Mouse (Mus musculus) MEL (cell line): ENCODE measurements around the gene Cyb5d1. TPM values are rescaled to one million over a fixed set of nuclear protein-coding genes. Genes with fewer than 3 reads are reported as not detected.

Experiments
- DNase-seq: peaks from one replicate; pipeline ENCODE4 v3.0.0; 2011; ENCODE audit warnings: low read depth, low spot score
- H3K27ac ChIP-seq: 2 replicates; pipeline ENCODE4 v1.5.1; 2012; ENCODE audit warnings: low read depth, mild to moderate bottlenecking, control low read depth, low read length, moderate library complexity; ENCODE audit not compliant: control insufficient read depth
- H3K27me3 ChIP-seq, 2 experiments: fragments of 150-350 bp in 1 of 2; sonication (generic) in 1 of 2; 2 replicates each; pipeline ENCODE4 v1.6.1; 2012; ENCODE audit warnings: low read length in 2 of 2, mild to moderate bottlenecking in 2 of 2, improper control_type of control experiment in 1 of 2, moderate library complexity in 1 of 2; ENCODE audit not compliant: insufficient read depth in 2 of 2, control insufficient read depth in 1 of 2
- H3K36me3 ChIP-seq, 2 experiments: 2 replicates each; pipeline ENCODE4 v1.6.1; 2012 to 2014; ENCODE audit warnings: low read length in 2 of 2, improper control_type of control experiment in 1 of 2, inconsistent platforms in 1 of 2, mild to moderate bottlenecking in 1 of 2; ENCODE audit not compliant: insufficient read depth in 2 of 2, control insufficient read depth in 1 of 2
- H3K4me1 ChIP-seq, 2 experiments: fragments of 150-350 bp in 1 of 2; sonication (generic) in 1 of 2; 2 replicates each; pipeline ENCODE4 v1.6.1; 2012; ENCODE audit warnings: low read length in 2 of 2, improper control_type of control experiment in 1 of 2, mild to moderate bottlenecking in 1 of 2; ENCODE audit not compliant: insufficient read depth in 2 of 2, control insufficient read depth in 1 of 2
- H3K4me3 ChIP-seq, 2 experiments: fragments of 150-350 bp in 1 of 2; sonication (generic) in 1 of 2; 2 replicates each; pipeline ENCODE4 v1.5.1; 2012; ENCODE audit warnings: low read depth in 2 of 2, low read length in 2 of 2, mild to moderate bottlenecking in 2 of 2, moderate library complexity in 2 of 2, control low read depth in 1 of 2, improper control_type of control experiment in 1 of 2; ENCODE audit not compliant: control insufficient read depth in 1 of 2, insufficient read depth in 1 of 2
- H3K79me2 ChIP-seq: 2 replicates; pipeline ENCODE4 v1.6.1; 2012; ENCODE audit warnings: mild to moderate bottlenecking, low read length, moderate library complexity; ENCODE audit not compliant: control insufficient read depth, poor library complexity, insufficient read depth
- H3K9ac ChIP-seq: 2 replicates; pipeline ENCODE4 v1.6.1; 2012; ENCODE audit warnings: low read depth, mild to moderate bottlenecking, control low read depth, low read length, moderate library complexity; ENCODE audit not compliant: control insufficient read depth, poor library complexity, severe bottlenecking
- H3K9me3 ChIP-seq: fragments of 150-350 bp; sonication (generic); replicated peaks from 2 replicates; pipeline ENCODE4 v1.6.1; 2012; ENCODE audit warnings: mild to moderate bottlenecking, low read length, improper control_type of control experiment, moderate library complexity; ENCODE audit not compliant: insufficient read depth
- BHLHE40 ChIP-seq: IDR thresholded peaks from 2 replicates; pipeline ENCODE4 v1.6.1; 2012; ENCODE audit warnings: low read depth, mild to moderate bottlenecking, inconsistent platforms, low read length, improper control_type of control experiment, borderline replicate concordance
- CHD1 ChIP-seq: IDR thresholded peaks from 2 replicates; pipeline ENCODE4 v1.6.1; 2012; ENCODE audit warnings: low read depth, mild to moderate bottlenecking, inconsistent platforms, low read length, improper control_type of control experiment
- CHD2 ChIP-seq: IDR thresholded peaks from 2 replicates; pipeline ENCODE4 v1.6.1; 2011; ENCODE audit warnings: low read length, improper control_type of control experiment
- CTCF ChIP-seq, 3 experiments: IDR thresholded peaks in 2 of 3; conservative IDR thresholded peaks in 1 of 3; 2 replicates each; pipeline ENCODE4 v1.5.1; 2011 to 2012; ENCODE audit warnings: low read length in 3 of 3, low read depth in 2 of 3, mild to moderate bottlenecking in 2 of 3, improper control_type of control experiment in 1 of 3, inconsistent platforms in 1 of 3, mixed read lengths in 1 of 3, moderate library complexity in 1 of 3; ENCODE audit not compliant: control insufficient read depth in 1 of 3, insufficient read depth in 1 of 3, poor library complexity in 1 of 3, severe bottlenecking in 1 of 3
- ELF1 ChIP-seq: IDR thresholded peaks from 2 replicates; pipeline ENCODE4 v1.6.1; 2014; ENCODE audit warnings: low read depth, mild to moderate bottlenecking, inconsistent platforms, low read length, improper control_type of control experiment, moderate library complexity
- EP300 ChIP-seq, 2 experiments: IDR thresholded peaks; 2 replicates each; pipeline ENCODE4 v1.6.1; 2011; ENCODE audit warnings: improper control_type of control experiment in 2 of 2, low read length in 2 of 2, low read depth in 1 of 2, mild to moderate bottlenecking in 1 of 2
- MAX ChIP-seq: IDR thresholded peaks from 2 replicates; pipeline ENCODE4 v1.6.1; 2011; ENCODE audit warnings: low read length, improper control_type of control experiment
- MAZ ChIP-seq: IDR thresholded peaks from 2 replicates; pipeline ENCODE4 v1.6.1; 2012; ENCODE audit warnings: low read depth, mild to moderate bottlenecking, inconsistent platforms, low read length, improper control_type of control experiment
- MEF2A ChIP-seq: IDR thresholded peaks from 2 replicates; pipeline ENCODE4 v1.6.1; 2014; ENCODE audit warnings: low read depth, mild to moderate bottlenecking, inconsistent platforms, low read length, improper control_type of control experiment; ENCODE audit not compliant: poor library complexity, insufficient replicate concordance, severe bottlenecking; ENCODE audit errors: extremely low read depth
- MYC ChIP-seq: IDR thresholded peaks from 2 replicates; pipeline ENCODE4 v1.6.1; 2011; ENCODE audit warnings: low read depth, mild to moderate bottlenecking, low read length, improper control_type of control experiment, moderate library complexity
- NELFE ChIP-seq: IDR thresholded peaks from 2 replicates; pipeline ENCODE4 v1.6.1; 2011; ENCODE audit warnings: low read depth, low read length, improper control_type of control experiment
- NRF1 ChIP-seq: IDR thresholded peaks from 2 replicates; pipeline ENCODE4 v1.6.1; 2014; ENCODE audit warnings: low read depth, mild to moderate bottlenecking, inconsistent platforms, low read length, improper control_type of control experiment, moderate library complexity; ENCODE audit not compliant: poor library complexity, insufficient read depth, severe bottlenecking
- RAD21 ChIP-seq: IDR thresholded peaks from 2 replicates; pipeline ENCODE4 v1.6.1; 2011; ENCODE audit warnings: mild to moderate bottlenecking, low read depth, low read length, improper control_type of control experiment
- RCOR1 ChIP-seq: IDR thresholded peaks from 2 replicates; pipeline ENCODE4 v1.6.1; 2012; ENCODE audit warnings: low read depth, mild to moderate bottlenecking, inconsistent platforms, low read length, improper control_type of control experiment
- SIN3A ChIP-seq: IDR thresholded peaks from 2 replicates; pipeline ENCODE4 v1.6.1; 2012; ENCODE audit warnings: low read length, improper control_type of control experiment, inconsistent platforms
- SMC3 ChIP-seq: IDR thresholded peaks from 2 replicates; pipeline ENCODE4 v1.6.1; 2011; ENCODE audit warnings: low read depth, low read length, improper control_type of control experiment
- USF1 ChIP-seq: IDR thresholded peaks from 2 replicates; pipeline ENCODE4 v1.6.1; 2014; ENCODE audit warnings: low read depth, mild to moderate bottlenecking, inconsistent platforms, low read length, improper control_type of control experiment, moderate library complexity
- USF2 ChIP-seq, 2 experiments: IDR thresholded peaks; 2 replicates each; pipeline ENCODE4 v1.6.1; 2011 to 2012; ENCODE audit warnings: improper control_type of control experiment in 2 of 2, low read length in 2 of 2, borderline replicate concordance in 1 of 2, inconsistent platforms in 1 of 2, low read depth in 1 of 2, mild to moderate bottlenecking in 1 of 2; ENCODE audit not compliant: insufficient read depth in 1 of 2
- ZC3H11A ChIP-seq: IDR thresholded peaks from 2 replicates; pipeline ENCODE4 v1.6.1; 2012; ENCODE audit warnings: low read depth, mild to moderate bottlenecking, inconsistent platforms, low read length, improper control_type of control experiment
- ZKSCAN1 ChIP-seq: IDR thresholded peaks from 2 replicates; pipeline ENCODE4 v1.6.1; 2012; ENCODE audit warnings: low read depth, mild to moderate bottlenecking, inconsistent platforms, low read length, improper control_type of control experiment, moderate library complexity
- ZMIZ1 ChIP-seq: IDR thresholded peaks from 2 replicates; pipeline ENCODE4 v1.6.1; 2012; ENCODE audit warnings: low read depth, mild to moderate bottlenecking, inconsistent platforms, low read length, improper control_type of control experiment, moderate library complexity
- polyA plus RNA-seq, 2 experiments: library from polyadenylated mRNA; stranded (reverse) in 1 of 2; unstranded in 1 of 2; fragments of >175 nt in 1 of 2; fragments of >200 nt in 1 of 2; gene quantifications; 2 replicates each; pipeline versions ENCODE4 v1.2.1 to v1.2.4; 2012; ENCODE audit warnings: low replicate concordance in 2 of 2, low read depth in 1 of 2; ENCODE audit not compliant: insufficient read length in 2 of 2, insufficient read depth in 1 of 2, missing spikeins in 1 of 2
- total RNA-seq: library from RNA; depleted of rRNA; stranded (reverse); fragments of 300-350 nt; gene quantifications from 2 replicates; pipeline ENCODE4 v1.2.3, GENCODE M21; 2012

The Cyb5d1 gene
- total and polyA plus RNA-seq, 3 experiments, result 21.3 to 39.6 TPM; not detected in 1

GRCm38 (mm10) chr11:69362021-69362420 lies 33.4 kb downstream of the Cyb5d1 start:
- H3K4me3 ChIP-seq, result no peak overlapping the region
- TF ChIP-seq NELFE (no peak), SMC3 (no peak), MAX (no peak), CHD2 (no peak), MAZ (no peak), USF2 (IDR thresholded peaks at IDR 0.05; ENCODE audit: borderline replicate concordance in 1 of 2, insufficient read depth in 1 of 2, low read depth in 1 of 2, low read length in 2 of 2) (no peak), ZMIZ1 (no peak)
- DNase-seq, result no peak
- no peak overlapping the region for H3K27ac ChIP-seq
- H3K27me3 ChIP-seq, result no peaks in the 10 kb centered on the region
- no peak overlapping the region for H3K9ac ChIP-seq
- H3K79me2 ChIP-seq, result no peaks in the 10 kb centered on the region
- H3K9me3 ChIP-seq, result no peaks in the 10 kb centered on the region
- peaks cover 0 to 15% of the 10 kb centered on the region in 2 experiments; a peak in 3 of 4 replicates for H3K4me1 ChIP-seq
- H3K36me3 ChIP-seq, result no peaks in the 10 kb centered on the region; a peak in 2 of 4 replicates

- H3K27me3 ChIP-seq, result no peaks in the 10 kb centered on the region
- no peak for TF ChIP-seq BHLHE40
- TF ChIP-seq ZC3H11A, result no peak
- TF ChIP-seq MEF2A, result no peak
- no peak for TF ChIP-seq USF1
- TF ChIP-seq ZKSCAN1, result no peak
- no peak for TF ChIP-seq ELF1
- no peak for TF ChIP-seq MYC
- no peak for TF ChIP-seq RAD21
- TF ChIP-seq CTCF (IDR thresholded peaks at IDR 0.05 in 2 of 3, conservative IDR thresholded peaks at IDR 0.05 in 1 of 3; ENCODE audit: control insufficient read depth in 1 of 3, insufficient read depth in 1 of 3, low read depth in 2 of 3, low read length in 3 of 3, poor library complexity in 1 of 3, severe bottlenecking in 1 of 3), result no peak
- no peak for TF ChIP-seq CHD1
- TF ChIP-seq SIN3A, result no peak
- no peak for TF ChIP-seq RCOR1
- no peak for TF ChIP-seq EP300 (IDR thresholded peaks at IDR 0.05; ENCODE audit: low read depth in 1 of 2, low read length in 2 of 2)
- TF ChIP-seq SMC3, result no peak
- no peak for TF ChIP-seq NRF1
- TF ChIP-seq, all 39 proteins: peak for 0
- H3K79me2 ChIP-seq, result no peaks in the 10 kb centered on the region
- H3K9me3 ChIP-seq, result no peaks in the 10 kb centered on the region
- no peak overlapping the region for H3K4me3 ChIP-seq
- H3K27ac ChIP-seq, result no peak overlapping the region
- H3K4me1 ChIP-seq, result no peaks in the 10 kb centered on the region
- no peak overlapping the region for H3K9ac ChIP-seq
- no peak for DNase-seq
- peaks cover 0 to 2% of the 10 kb centered on the region in 2 experiments; a peak in 2 of 4 replicates for H3K36me3 ChIP-seq
Measured at GRCm38 (mm10) chr11:69357690-69358089, 37.7 kb downstream of the Cyb5d1 start.
